Mouse (Mus musculus) ES-Bruce4 (cell line): ENCODE measurements around the gene Bcl11a.

Experiments
- CTCF ChIP-seq: IDR thresholded peaks from one replicate; pipeline ENCODE4 v1.8.1; 2011; ENCODE audit warnings: low read depth, low read length
- EP300 ChIP-seq: IDR thresholded peaks from 2 replicates; pipeline ENCODE4 v1.6.1; 2011; ENCODE audit warnings: low read depth, low read length; ENCODE audit not compliant: insufficient read depth

GRCm38 (mm10) chr11:24146437-24146836 lies 68.6 kb downstream of the Bcl11a start:
- no peak for TF ChIP-seq CTCF
- no peak for TF ChIP-seq EP300
